Mouse (Mus musculus): ENCODE measurements around the gene Myo10.

Myo10 gene

GRCm38 (mm10) chr15:25724549-25724948, 102.2 kb downstream of the Myo10 start:
- no peak for DNase-seq (ENCODE audit: low spot score)

GRCm38 (mm10) chr15:25726814-25727213, 104.5 kb downstream of the Myo10 start:
- DNase-seq (ENCODE audit: low spot score), result peak; percentile 32

GRCm38 (mm10) chr15:25728501-25728900, 106.2 kb downstream of the Myo10 start:
- DNase-seq (ENCODE audit: low spot score), result no peak

- no peak for DNase-seq (ENCODE audit: low spot score)
Observed at GRCm38 (mm10) chr15:25731053-25731452, 108.7 kb downstream of the Myo10 start.

- no peak for DNase-seq (ENCODE audit: low spot score)
Observed at GRCm38 (mm10) chr15:25732758-25733428, 110.6 kb downstream of the Myo10 start.

- no peak for DNase-seq (ENCODE audit: low spot score)
Observed at GRCm38 (mm10) chr15:25733739-25734430, 111.6 kb downstream of the Myo10 start.

- DNase-seq (ENCODE audit: low spot score), result no peak
Observed at GRCm38 (mm10) chr15:25736531-25736930, 114.2 kb downstream of the Myo10 start.

- DNase-seq (ENCODE audit: low spot score), result no peak
Observed at GRCm38 (mm10) chr15:25740271-25740670, 117.9 kb downstream of the Myo10 start.

GRCm38 (mm10) chr15:25742196-25742595, 119.9 kb downstream of the Myo10 start:
- no peak for DNase-seq (ENCODE audit: low spot score)

- no peak for DNase-seq (ENCODE audit: low spot score)
Observed at GRCm38 (mm10) chr15:25751510-25751909, 129.2 kb downstream of the Myo10 start.

- no peak for DNase-seq (ENCODE audit: low spot score)
Observed at GRCm38 (mm10) chr15:25752597-25752996, 130.3 kb downstream of the Myo10 start.

GRCm38 (mm10) chr15:25753003-25753402, 130.7 kb downstream of the Myo10 start:
- no peak for DNase-seq (ENCODE audit: low spot score)

GRCm38 (mm10) chr15:25753878-25754277, 131.6 kb downstream of the Myo10 start:
- no peak for DNase-seq (ENCODE audit: low spot score)

- DNase-seq (ENCODE audit: low spot score), result no peak
Observed at GRCm38 (mm10) chr15:25754342-25754951, 132.1 kb downstream of the Myo10 start.

- no peak for DNase-seq (ENCODE audit: low spot score)
Observed at GRCm38 (mm10) chr15:25755536-25755935, 133.2 kb downstream of the Myo10 start.

GRCm38 (mm10) chr15:25756072-25756471, 133.7 kb downstream of the Myo10 start:
- DNase-seq (ENCODE audit: low spot score), result no peak

- no peak for DNase-seq (ENCODE audit: low spot score)
Observed at GRCm38 (mm10) chr15:25758037-25758436, 135.7 kb downstream of the Myo10 start.

- DNase-seq (ENCODE audit: low spot score), result no peak
Observed at GRCm38 (mm10) chr15:25758500-25759086, 136.3 kb downstream of the Myo10 start.

- DNase-seq (ENCODE audit: low spot score), result no peak
Observed at GRCm38 (mm10) chr15:25760304-25760703, 138.0 kb downstream of the Myo10 start.

GRCm38 (mm10) chr15:25761049-25761448, 138.7 kb downstream of the Myo10 start:
- no peak for DNase-seq (ENCODE audit: low spot score)

- no peak for DNase-seq (ENCODE audit: low spot score)
Observed at GRCm38 (mm10) chr15:25761800-25762211, 139.5 kb downstream of the Myo10 start.

GRCm38 (mm10) chr15:25762306-25762705, 140.0 kb downstream of the Myo10 start:
- no peak for DNase-seq (ENCODE audit: low spot score)

- DNase-seq (ENCODE audit: low spot score), result no peak
Observed at GRCm38 (mm10) chr15:25763106-25763505, 140.8 kb downstream of the Myo10 start.
